Mouse (Mus musculus) ES-Bruce4 (cell line): ENCODE data around the gene Snrnp48. TPM values are rescaled to one million over a fixed set of nuclear protein-coding genes. Genes with fewer than 3 reads are reported as not detected.

Experiments used
- H3K27ac ChIP-seq: 2 replicates; pipeline ENCODE4 v1.5.1; 2012; ENCODE audit warnings: low read length, inconsistent platforms; ENCODE audit not compliant: insufficient read depth
- H3K27me3 ChIP-seq: 2 replicates; pipeline ENCODE4 v1.6.1; 2012; ENCODE audit warnings: mild to moderate bottlenecking, low read length, inconsistent platforms; ENCODE audit not compliant: control insufficient read depth, poor library complexity, insufficient read depth, severe bottlenecking
- H3K36me3 ChIP-seq: 2 replicates; pipeline ENCODE4 v1.6.1; 2012; ENCODE audit warnings: inconsistent platforms, mild to moderate bottlenecking, low read length, moderate library complexity; ENCODE audit not compliant: control insufficient read depth, poor library complexity, insufficient read depth, severe bottlenecking
- H3K4me1 ChIP-seq: one replicate; pipeline ENCODE4 v1.8.1; 2011; ENCODE audit warnings: low read length; ENCODE audit not compliant: control insufficient read depth, insufficient read depth
- H3K4me3 ChIP-seq: 2 replicates; pipeline ENCODE4 v1.5.1; 2011; ENCODE audit warnings: low read depth, mild to moderate bottlenecking, low read length
- H3K9ac ChIP-seq: 2 replicates; pipeline ENCODE4 v1.6.1; 2012; ENCODE audit warnings: low read depth, mild to moderate bottlenecking, inconsistent platforms; ENCODE audit not compliant: poor library complexity, severe bottlenecking
- H3K9me3 ChIP-seq: replicated peaks from 2 replicates; pipeline ENCODE4 v1.6.1; 2012; ENCODE audit warnings: mild to moderate bottlenecking, low read length, inconsistent platforms; ENCODE audit not compliant: control insufficient read depth, poor library complexity, insufficient read depth, severe bottlenecking
- CTCF ChIP-seq: IDR thresholded peaks from one replicate; pipeline ENCODE4 v1.8.1; 2011; ENCODE audit warnings: low read depth, low read length
- EP300 ChIP-seq: IDR thresholded peaks from 2 replicates; pipeline ENCODE4 v1.6.1; 2011; ENCODE audit warnings: low read depth, low read length; ENCODE audit not compliant: insufficient read depth
- POLR2A ChIP-seq: IDR thresholded peaks from one replicate; pipeline ENCODE4 v1.8.1; 2011; ENCODE audit warnings: low read length; ENCODE audit not compliant: insufficient read depth
- polyA plus RNA-seq: library from polyadenylated mRNA; stranded (reverse); fragments of >200 nt; gene quantifications from 2 replicates; pipeline ENCODE4 v1.2.4, GENCODE M21; 2011; ENCODE audit warnings: low read depth; ENCODE audit not compliant: missing spikeins, insufficient read depth, insufficient read length

The Snrnp48 gene
- polyA plus RNA-seq, 1 experiment: 101 TPM

GRCm38 (mm10) chr13:38235370-38235769, 30.6 kb downstream of the Snrnp48 start:
- H3K9ac ChIP-seq: no peak overlapping the region
- peak; percentile 36 for TF ChIP-seq CTCF
- no peak for TF ChIP-seq EP300
- no peak overlapping the region for H3K4me3 ChIP-seq
- no peak overlapping the region for H3K27ac ChIP-seq
- no peaks in the 10 kb centered on the region for H3K27me3 ChIP-seq
- no peaks in the 10 kb centered on the region for H3K36me3 ChIP-seq
- no peaks in the 10 kb centered on the region for H3K4me1 ChIP-seq
- H3K9me3 ChIP-seq: peaks cover under 1% of the 10 kb centered on the region; the same call in 1 of the 2 replicates

GRCm38 (mm10) chr13:38248151-38248550, 43.4 kb downstream of the Snrnp48 start:
- Histone ChIP-seq H3K4me3 (no peak overlapping the region), H3K36me3 (no peaks in the 10 kb centered on the region), H3K9ac (no peak overlapping the region), H3K4me1 (no peaks in the 10 kb centered on the region), H3K27ac (no peak overlapping the region), H3K9me3 (no peaks in the 10 kb centered on the region), H3K27me3 (no peaks in the 10 kb centered on the region)
- TF ChIP-seq EP300 (no peak), POLR2A (no peak), CTCF (no peak)

- Histone ChIP-seq H3K4me1 (no peaks in the 10 kb centered on the region), H3K27ac (no peak overlapping the region), H3K36me3 (no peaks in the 10 kb centered on the region), H3K27me3 (no peaks in the 10 kb centered on the region), H3K9me3 (no peaks in the 10 kb centered on the region), H3K4me3 (no peak overlapping the region), H3K9ac (no peak overlapping the region)
- no peak for TF ChIP-seq POLR2A
- no peak for TF ChIP-seq CTCF
- no peak for TF ChIP-seq EP300
Measured at GRCm38 (mm10) chr13:38251226-38251625, 46.5 kb downstream of the Snrnp48 start.

DNA sequence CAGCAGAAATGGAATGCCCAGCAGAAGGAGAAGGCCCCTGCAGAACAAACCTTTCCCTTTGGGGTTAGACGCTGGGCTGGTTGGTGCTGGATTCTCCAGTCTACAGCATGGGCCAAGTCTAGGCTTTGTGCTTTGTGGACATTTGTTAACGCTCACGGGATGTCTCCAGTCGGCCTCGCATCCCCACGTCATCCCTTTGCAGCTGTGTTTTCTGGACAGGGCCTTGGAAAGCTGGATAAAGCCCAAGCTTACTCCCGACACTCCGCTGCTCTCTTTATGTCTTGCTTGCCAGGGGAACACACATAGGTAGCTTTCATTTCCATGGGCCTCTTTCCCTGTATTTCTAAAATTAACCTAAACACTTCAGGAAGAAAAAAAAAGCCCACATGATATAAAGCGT, 49.0 kb downstream of the Snrnp48 start:
- Histone ChIP-seq H3K9ac (no peak overlapping the region), H3K9me3 (no peaks in the 10 kb centered on the region), H3K36me3 (no peaks in the 10 kb centered on the region), H3K4me3 (no peak overlapping the region), H3K27ac (no peak overlapping the region), H3K4me1 (no peaks in the 10 kb centered on the region), H3K27me3 (no peaks in the 10 kb centered on the region)
- TF ChIP-seq POLR2A: no peak
- TF ChIP-seq EP300: no peak
- no peak for TF ChIP-seq CTCF

- no peaks in the 10 kb centered on the region for H3K27me3 ChIP-seq
- H3K4me3 ChIP-seq: no peak overlapping the region
- no peak overlapping the region for H3K27ac ChIP-seq
- H3K36me3 ChIP-seq: no peaks in the 10 kb centered on the region
- H3K9me3 ChIP-seq: no peaks in the 10 kb centered on the region
- no peak overlapping the region for H3K9ac ChIP-seq
- TF ChIP-seq POLR2A (no peak), CTCF (no peak), EP300 (no peak)
- H3K4me1 ChIP-seq: no peaks in the 10 kb centered on the region
Measured at GRCm38 (mm10) chr13:38258901-38259300, 54.2 kb downstream of the Snrnp48 start.

DNA sequence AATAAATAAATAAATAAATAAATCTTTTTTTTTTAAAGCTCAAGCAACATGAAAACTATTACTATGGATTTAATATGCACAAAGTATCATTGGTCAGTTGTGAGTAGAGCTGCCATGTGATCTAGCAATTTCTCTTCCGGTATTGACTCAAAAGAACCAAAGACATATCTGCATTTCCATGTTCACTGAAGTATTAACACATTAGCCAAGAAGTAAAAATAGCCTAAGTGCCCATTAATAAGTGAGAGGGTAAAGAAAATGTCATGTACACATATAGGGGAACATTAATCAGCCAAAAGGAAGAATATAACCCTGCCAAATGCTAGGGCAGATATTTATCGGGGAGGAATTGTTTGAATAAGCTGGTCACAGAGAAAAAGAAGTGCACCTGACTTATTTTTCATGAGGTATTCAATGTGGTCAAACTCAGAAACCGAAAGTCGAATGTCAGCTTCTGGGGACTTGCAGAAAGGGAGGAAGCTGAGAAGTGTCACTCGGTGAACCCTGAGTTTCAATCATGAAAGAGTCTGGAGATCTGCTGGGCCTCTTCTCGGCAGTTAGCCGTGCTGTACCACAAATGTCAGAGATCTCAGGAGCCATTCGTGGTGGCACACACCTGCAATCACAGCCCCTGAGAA, 64.4 kb downstream of the Snrnp48 start:
- no peak overlapping the region for H3K4me3 ChIP-seq
- no peaks in the 10 kb centered on the region for H3K27me3 ChIP-seq
- H3K9me3 ChIP-seq: peaks cover 4% of the 10 kb centered on the region; the same call in 1 of the 2 replicates
- no peak overlapping the region for H3K27ac ChIP-seq
- no peak overlapping the region for H3K9ac ChIP-seq
- no peaks in the 10 kb centered on the region for H3K4me1 ChIP-seq
- H3K36me3 ChIP-seq: no peaks in the 10 kb centered on the region
- no peak for TF ChIP-seq CTCF
- TF ChIP-seq EP300: no peak
- TF ChIP-seq POLR2A: no peak
